Mouse (Mus musculus): ENCODE results near the gene Urod.

Gene Urod

GRCm38 (mm10) chr4:116995798-116996135, 1.6 kb upstream of the Urod start:
- no peak for DNase-seq (ENCODE audit: extremely low read depth, low read depth, low spot score)

GRCm38 (mm10) chr4:116995131-116995797, 1.1 kb upstream of the Urod start, which contains the start of gene Hectd3:
TSS of gene Hectd3 (plus strand) at chr4:116995317.
- DNase-seq (ENCODE audit: extremely low read depth, low read depth, low spot score): no peak

DNA sequence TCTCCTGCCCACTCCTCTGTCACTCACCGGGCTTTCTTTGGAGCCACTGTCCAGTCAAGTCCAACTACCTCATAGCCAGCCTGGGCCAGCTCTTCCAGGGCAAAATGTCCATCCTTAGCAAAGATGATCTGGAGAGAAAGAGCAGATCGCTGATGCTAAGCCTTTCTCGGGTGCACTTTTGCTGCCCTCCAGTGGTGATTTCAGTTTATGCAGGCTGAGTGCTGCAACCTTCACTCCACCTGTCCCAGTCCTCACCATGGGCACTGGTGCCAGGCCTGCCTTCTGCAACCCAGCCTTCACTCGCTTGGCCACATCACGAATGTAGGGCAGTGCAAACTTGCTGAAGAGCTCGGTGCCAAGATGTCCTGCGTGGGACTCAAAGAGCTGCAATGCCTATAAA, 2.8 kb downstream of the Urod start:
- peak; percentile 49 for DNase-seq (ENCODE audit: extremely low read depth, low read depth, low spot score)

- DNase-seq (ENCODE audit: extremely low read depth, low read depth, low spot score): no peak
These were observed 4.5 kb downstream of the Urod start for GRCm38 (mm10) chr4:116989731-116990130.

GRCm38 (mm10) chr4:116987122-116987456, 7.1 kb downstream of the Urod start:
- no peak for DNase-seq (ENCODE audit: extremely low read depth, low read depth, low spot score)

DNA sequence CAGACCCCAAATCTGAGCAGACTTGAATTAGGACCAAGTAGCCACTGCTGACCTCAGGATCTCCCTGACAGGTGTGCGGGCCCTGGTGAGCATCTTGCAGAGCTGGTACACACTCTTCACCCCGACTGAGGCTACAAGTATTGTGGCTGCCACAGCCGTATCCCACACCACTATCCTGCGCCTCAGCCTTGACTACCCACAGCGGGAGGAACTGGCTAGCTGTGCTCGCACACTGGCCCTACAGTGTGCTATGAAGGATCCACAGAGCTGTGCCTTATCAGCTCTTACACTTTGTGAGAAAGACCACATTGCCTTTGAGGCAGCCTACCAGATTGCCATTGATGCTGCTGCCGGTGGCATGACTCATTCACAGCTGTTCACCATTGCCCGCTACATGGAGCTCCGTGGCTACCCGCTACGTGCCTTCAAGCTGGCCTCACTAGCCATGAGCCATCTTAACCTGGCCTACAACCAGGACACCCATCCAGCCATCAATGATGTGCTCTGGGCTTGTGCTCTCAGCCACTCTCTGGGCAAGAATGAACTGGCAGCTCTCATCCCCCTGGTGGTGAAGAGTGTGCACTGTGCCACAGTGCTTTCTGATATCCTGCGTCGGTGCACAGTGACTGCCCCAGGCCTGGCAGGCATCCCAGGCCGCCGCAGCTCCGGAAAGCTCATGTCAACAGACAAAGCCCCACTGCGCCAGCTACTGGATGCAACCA, 7.7 kb downstream of the Urod start:
- DNase-seq (ENCODE audit: extremely low read depth, low read depth, low spot score): no peak

GRCm38 (mm10) chr4:116985681-116986080, 8.5 kb downstream of the Urod start:
- no peak for DNase-seq (ENCODE audit: extremely low read depth, low read depth, low spot score)

DNA sequence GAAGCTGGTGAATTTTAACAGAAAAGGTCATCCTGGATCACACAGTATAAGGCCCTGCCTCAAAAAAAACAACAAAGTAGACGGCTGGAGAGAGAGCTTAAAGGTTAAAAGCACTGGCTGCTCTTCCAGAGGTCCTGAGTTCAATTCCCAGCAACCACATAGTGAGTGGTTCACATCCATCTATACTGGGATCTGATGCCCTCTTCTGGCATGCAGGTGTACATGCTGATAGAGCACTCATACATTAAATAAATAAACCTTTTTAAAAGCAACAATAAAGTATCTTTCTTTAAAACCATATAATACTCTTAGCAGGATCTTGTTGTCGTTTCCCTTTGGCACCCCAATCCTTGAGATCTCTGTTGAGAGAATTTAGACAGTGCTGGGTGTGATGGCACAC, 17.7 kb downstream of the Urod start:
- no peak for DNase-seq (ENCODE audit: extremely low read depth, low read depth, low spot score)

GRCm38 (mm10) chr4:116954951-116955350, 39.3 kb downstream of the Urod start:
- DNase-seq (ENCODE audit: extremely low read depth, low read depth, low spot score): no peak

DNA sequence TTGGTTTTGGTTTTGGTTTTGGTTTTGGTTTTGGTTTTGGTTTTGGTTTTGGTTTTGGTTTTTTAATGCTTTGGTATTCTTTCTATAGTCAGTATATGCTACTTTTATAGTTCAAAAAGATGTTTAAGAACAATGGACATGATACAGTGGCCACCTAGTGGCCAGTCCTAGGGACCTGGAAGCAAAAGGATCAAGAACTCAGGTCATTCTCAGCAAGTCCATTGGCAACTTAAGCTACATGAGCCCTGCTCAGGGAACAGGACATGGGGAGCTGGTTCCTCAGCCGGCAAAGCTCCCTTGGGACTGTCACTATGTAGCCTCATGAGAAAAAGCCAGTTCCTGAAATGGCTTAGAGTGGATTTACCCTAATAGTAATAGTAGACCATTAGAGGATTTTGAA, 42.6 kb downstream of the Urod start:
- DNase-seq (ENCODE audit: extremely low read depth, low read depth, low spot score): no peak

GRCm38 (mm10) chr4:116944055-116944454, 50.2 kb downstream of the Urod start:
- DNase-seq (ENCODE audit: extremely low read depth, low read depth, low spot score): no peak

- no peak for DNase-seq (ENCODE audit: extremely low read depth, low read depth, low spot score)
These were observed 51.5 kb downstream of the Urod start for GRCm38 (mm10) chr4:116942695-116943094.
